Mouse (Mus musculus) neural tube, embryonic 11.5 days (tissue): ENCODE measurements around the gene Hexim1. TPM values are rescaled to one million over a fixed set of nuclear protein-coding genes. Genes with fewer than 3 reads are reported as not detected.

ENCODE experiments used
- ATAC-seq: fragments of 200-750 bp; cut with Nextera tagmentation; 2 replicates; pipeline ENCODE4 v1.8.0; 2017; ENCODE audit warnings: moderate number of reproducible peaks, mild to moderate bottlenecking, moderate TSS enrichment, moderate library complexity; ENCODE audit not compliant: insufficient read depth, low FRiP score, low TSS enrichment
- DNase-seq: peaks from one replicate; pipeline ENCODE4 v3.0.0-alpha.2; 2015; ENCODE audit warnings: low spot score
- H3K27ac ChIP-seq: fragments of 300-500 bp; sonication (generic); 2 replicates; pipeline ENCODE4 v1.5.1; 2014; ENCODE audit warnings: low read depth, mild to moderate bottlenecking, low read length
- H3K27me3 ChIP-seq: fragments of 300-500 bp; sonication (generic); 2 replicates; pipeline ENCODE4 v1.6.1; 2014; ENCODE audit warnings: mild to moderate bottlenecking, low read length, mixed read lengths; ENCODE audit not compliant: control insufficient read depth, insufficient read depth
- H3K36me3 ChIP-seq: fragments of 300-500 bp; sonication (generic); 2 replicates; pipeline ENCODE4 v1.6.1; 2014; ENCODE audit warnings: mild to moderate bottlenecking, low read length, moderate library complexity, mixed read lengths; ENCODE audit not compliant: control insufficient read depth, insufficient read depth
- H3K4me1 ChIP-seq: fragments of 300-500 bp; sonication (generic); 2 replicates; pipeline ENCODE4 v1.6.1; 2014; ENCODE audit warnings: low read length, mixed read lengths; ENCODE audit not compliant: control insufficient read depth, insufficient read depth
- H3K4me2 ChIP-seq: fragments of 300-500 bp; sonication (generic); 2 replicates; pipeline ENCODE4 v1.6.1; 2014; ENCODE audit warnings: low read depth, mild to moderate bottlenecking, moderate library complexity
- H3K4me3 ChIP-seq: fragments of 300-500 bp; sonication (generic); 2 replicates; pipeline ENCODE4 v1.5.1; 2014; ENCODE audit warnings: low read depth, low read length
- H3K9ac ChIP-seq: fragments of 300-500 bp; sonication (generic); 2 replicates; pipeline ENCODE4 v1.6.1; 2014; ENCODE audit warnings: mild to moderate bottlenecking, low read length
- H3K9me3 ChIP-seq: fragments of 300-500 bp; sonication (generic); 2 replicates; pipeline ENCODE4 v1.6.1; 2016; ENCODE audit warnings: low read length; ENCODE audit not compliant: control insufficient read depth
- whole genome bisulfite sequencing: fragments of 180-500 bp; shearing (Covaris S2); extraction: QIAGEN DNeasy Blood & Tissue Kit; methylation state at CpG from one replicate; pipeline ENCODE4 v1.1.7; 2014; 5-methylcytosine and 5-hydroxymethylcytosine counted together
- polyA plus RNA-seq: library from polyadenylated mRNA; unstranded; fragments of >200 nt; fragmentation: Nextera tagmentation; extraction: Ambion mirVana; gene quantifications from 2 replicates; pipeline ENCODE4 v1.2.1, GENCODE M21; 2014

Gene Hexim1
- polyA plus RNA-seq, result 3.6 and 3.9 TPM in 2 replicates

GRCm38 (mm10) chr11:103116008-103116818 is at the start of gene Hexim1:
Gene Hexim1, plus strand, starts transcription at chr11:103116231.
- peak within 1 kb of the TSS; percentile 94 for H3K4me2 ChIP-seq
- under 1% methylated on average over 50 of the region's 53 CpGs for WGBS
- DNase-seq (peak; percentile 100), ATAC-seq (peak; percentile 94)
- H3K4me1 ChIP-seq, result peaks cover 12% of the 10 kb centered on the region
- H3K27me3 ChIP-seq, result peaks cover 20% of the 10 kb centered on the region
- no peaks in the 10 kb centered on the region for H3K9me3 ChIP-seq
- peak within 1 kb of the TSS; percentile 75 for H3K27ac ChIP-seq
- peak within 1 kb of the TSS; percentile 42 for H3K4me3 ChIP-seq
- H3K36me3 ChIP-seq, result no peaks in the 10 kb centered on the region
- H3K9ac ChIP-seq, result peak within 1 kb of the TSS; percentile 65

- no peaks in the 10 kb centered on the region for H3K27me3 ChIP-seq
- ATAC-seq (no peak), DNase-seq (no peak)
- no peak overlapping the region for H3K4me2 ChIP-seq
- H3K36me3 ChIP-seq, result peaks cover 18% of the 10 kb centered on the region
- no peak overlapping the region for H3K9ac ChIP-seq
- no peaks in the 10 kb centered on the region for H3K9me3 ChIP-seq
- H3K4me1 ChIP-seq, result no peaks in the 10 kb centered on the region
- H3K27ac ChIP-seq, result no peak overlapping the region
- 91% methylated on average over 6 of the region's 6 CpGs for WGBS
- no peak overlapping the region for H3K4me3 ChIP-seq
These were observed 49.0 kb upstream of the Hexim1 start for GRCm38 (mm10) chr11:103067051-103067361.

- H3K36me3 ChIP-seq, result peaks cover 18% of the 10 kb centered on the region
- H3K4me3 ChIP-seq, result no peak overlapping the region
- H3K27ac ChIP-seq, result no peak overlapping the region
- H3K9ac ChIP-seq, result no peak overlapping the region
- H3K4me2 ChIP-seq, result no peak overlapping the region
- WGBS, result 81% methylated on average over 8 of the region's 8 CpGs
- ATAC-seq (no peak), DNase-seq (no peak)
- no peaks in the 10 kb centered on the region for H3K9me3 ChIP-seq
- no peaks in the 10 kb centered on the region for H3K27me3 ChIP-seq
- H3K4me1 ChIP-seq, result no peaks in the 10 kb centered on the region
These were observed 48.5 kb upstream of the Hexim1 start for GRCm38 (mm10) chr11:103067457-103068001.

- Histone ChIP-seq H3K4me2 (no peak overlapping the region), H3K4me1 (no peaks in the 10 kb centered on the region), H3K9me3 (no peaks in the 10 kb centered on the region), H3K27ac (no peak overlapping the region), H3K9ac (no peak overlapping the region), H3K36me3 (peaks cover 16% of the 10 kb centered on the region), H3K4me3 (no peak overlapping the region), H3K27me3 (no peaks in the 10 kb centered on the region)
- WGBS, result 91% methylated on average over 4 of the region's 4 CpGs
- DNase-seq, result no peak
- no peak for ATAC-seq
These were observed 47.8 kb upstream of the Hexim1 start for GRCm38 (mm10) chr11:103068272-103068671.

GRCm38 (mm10) chr11:103068884-103069283 is 47.1 kb upstream of the Hexim1 start:
- H3K36me3 ChIP-seq, result peaks cover 14% of the 10 kb centered on the region

GRCm38 (mm10) chr11:103069731-103070130 is 46.3 kb upstream of the Hexim1 start:
- no peak for ATAC-seq
- H3K36me3 ChIP-seq, result peaks cover 6% of the 10 kb centered on the region
- DNase-seq, result no peak

More at GRCm38 (mm10) chr11:103068884-103069283, 47.1 kb upstream of the Hexim1 start:
- Histone ChIP-seq H3K4me1 (no peaks in the 10 kb centered on the region), H3K4me3 (no peak overlapping the region), H3K9me3 (no peaks in the 10 kb centered on the region), H3K9ac (no peak overlapping the region), H3K27me3 (no peaks in the 10 kb centered on the region), H3K27ac (no peak overlapping the region), H3K4me2 (no peak overlapping the region)
- ATAC-seq (no peak), DNase-seq (no peak)
- WGBS, result 95% methylated on average over 11 of the region's 11 CpGs

GRCm38 (mm10) chr11:103070322-103070880 is 45.6 kb upstream of the Hexim1 start:
- Histone ChIP-seq H3K27me3 (no peaks in the 10 kb centered on the region), H3K9ac (no peak overlapping the region), H3K36me3 (peaks cover 4% of the 10 kb centered on the region), H3K27ac (no peak overlapping the region), H3K4me3 (no peak overlapping the region), H3K4me1 (no peaks in the 10 kb centered on the region), H3K4me2 (no peak overlapping the region), H3K9me3 (no peaks in the 10 kb centered on the region)
- no peak for DNase-seq
- ATAC-seq, result no peak
- 90% methylated on average over 10 of the region's 10 CpGs for WGBS

More at GRCm38 (mm10) chr11:103069731-103070130, 46.3 kb upstream of the Hexim1 start:
- H3K27me3 ChIP-seq, result no peaks in the 10 kb centered on the region
- H3K4me3 ChIP-seq, result no peak overlapping the region
- H3K9me3 ChIP-seq, result no peaks in the 10 kb centered on the region
- H3K9ac ChIP-seq, result no peak overlapping the region
- no peak overlapping the region for H3K27ac ChIP-seq
- H3K4me2 ChIP-seq, result no peak overlapping the region
- no peaks in the 10 kb centered on the region for H3K4me1 ChIP-seq
- 100% methylated on average over 2 of the region's 2 CpGs for WGBS

GRCm38 (mm10) chr11:103073671-103074070 is 42.4 kb upstream of the Hexim1 start:
- Histone ChIP-seq H3K4me2 (no peak overlapping the region), H3K9me3 (no peaks in the 10 kb centered on the region), H3K27me3 (no peaks in the 10 kb centered on the region), H3K36me3 (no peaks in the 10 kb centered on the region; the same call in 1 of the 2 replicates), H3K9ac (no peak overlapping the region), H3K4me1 (no peaks in the 10 kb centered on the region), H3K4me3 (no peak overlapping the region), H3K27ac (no peak overlapping the region)
- 88% methylated on average over 7 of the region's 7 CpGs for WGBS
- DNase-seq (no peak), ATAC-seq (no peak)
